Mouse (Mus musculus) embryonic facial prominence, embryonic 10.5 days (tissue): ENCODE data around the gene Slc37a3. TPM values are rescaled to one million over a fixed set of nuclear protein-coding genes. Genes with fewer than 3 reads are reported as not detected.

ENCODE experiments used
- DNase-seq: peaks from one replicate; pipeline ENCODE4 v3.0.0-alpha.2; 2017; ENCODE audit warnings: low spot score
- H3K27ac ChIP-seq: fragments of 300-500 bp; sonication (generic); replicated peaks from 2 replicates; pipeline ENCODE4 v1.5.1; 2016; ENCODE audit warnings: mild to moderate bottlenecking
- H3K27me3 ChIP-seq: fragments of 300-500 bp; sonication (generic); replicated peaks from 2 replicates; pipeline ENCODE4 v1.6.1; 2016; ENCODE audit warnings: low read depth, mild to moderate bottlenecking; ENCODE audit not compliant: poor library complexity, severe bottlenecking
- H3K36me3 ChIP-seq: fragments of 300-500 bp; sonication (generic); replicated peaks from 2 replicates; pipeline ENCODE4 v1.6.1; 2016; ENCODE audit warnings: mild to moderate bottlenecking, moderate library complexity
- H3K4me1 ChIP-seq: fragments of 300-500 bp; sonication (generic); 2 replicates; pipeline ENCODE4 v1.6.1; 2016
- H3K4me3 ChIP-seq: fragments of 300-500 bp; sonication (generic); 2 replicates; pipeline ENCODE4 v1.5.1; 2016; ENCODE audit warnings: mild to moderate bottlenecking, moderate library complexity
- H3K9me3 ChIP-seq: fragments of 300-500 bp; sonication (generic); 2 replicates; pipeline ENCODE4 v1.6.1; 2016; ENCODE audit warnings: mild to moderate bottlenecking
- WGBS: fragments of 180-500 bp; shearing (Covaris S2); methylation state at CpG from one replicate; pipeline ENCODE4 v1.1.7; 2016; 5-methylcytosine and 5-hydroxymethylcytosine counted together
- polyA plus RNA-seq: library from polyadenylated mRNA; unstranded; fragments of >200 nt; fragmentation: Nextera tagmentation; extraction: Ambion mirVana; gene quantifications from 2 replicates; pipeline ENCODE4 v1.2.1, GENCODE M21; 2016

Gene Slc37a3
- polyA plus RNA-seq, 1 experiment from 2014 or later: 43.6 TPM

- H3K27ac ChIP-seq: no peak overlapping the region
- no peak overlapping the region for H3K4me3 ChIP-seq
- no peak for DNase-seq
- H3K36me3 ChIP-seq: no peaks in the 10 kb centered on the region
- 86% methylated on average over 3 of the region's 3 CpGs for WGBS
- H3K9me3 ChIP-seq: no peaks in the 10 kb centered on the region
- H3K4me1 ChIP-seq: peaks cover 36% of the 10 kb centered on the region
- H3K27me3 ChIP-seq: no peaks in the 10 kb centered on the region
These were observed 76.0 kb downstream of the Slc37a3 start for GRCm38 (mm10) chr6:39301484-39301883.

DNA sequence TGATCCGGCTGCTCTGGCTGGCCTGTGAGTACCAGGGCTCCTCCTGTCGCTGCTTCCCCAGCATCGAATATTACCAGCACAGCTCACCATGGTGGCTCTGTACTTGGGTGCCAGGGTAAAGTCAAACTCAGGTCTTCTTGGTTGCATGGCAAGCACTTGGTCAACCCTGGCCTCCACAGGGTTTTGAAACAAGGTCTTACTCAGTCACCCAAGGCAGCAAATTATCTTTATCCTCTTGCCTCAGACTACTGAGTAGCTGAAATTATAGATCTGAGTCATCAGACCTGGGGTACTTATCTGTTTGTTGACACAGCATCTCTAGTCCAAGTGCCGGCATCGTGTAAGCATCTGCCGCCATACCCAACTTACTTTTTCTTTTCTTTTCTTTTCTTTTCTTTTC is 80.4 kb downstream of the Slc37a3 start:
- no peaks in the 10 kb centered on the region for H3K27me3 ChIP-seq
- no peak overlapping the region for H3K27ac ChIP-seq
- WGBS: 95% methylated on average over 6 of the region's 6 CpGs
- H3K9me3 ChIP-seq: no peaks in the 10 kb centered on the region
- DNase-seq: no peak
- no peaks in the 10 kb centered on the region for H3K36me3 ChIP-seq
- peaks cover 20% of the 10 kb centered on the region for H3K4me1 ChIP-seq
- no peak overlapping the region for H3K4me3 ChIP-seq

GRCm38 (mm10) chr6:39296474-39296873 is 81.0 kb downstream of the Slc37a3 start:
- no peaks in the 10 kb centered on the region for H3K9me3 ChIP-seq
- no peaks in the 10 kb centered on the region for H3K36me3 ChIP-seq
- H3K4me1 ChIP-seq: peaks cover 15% of the 10 kb centered on the region
- 73% methylated on average over 4 of the region's 4 CpGs for WGBS
- no peak overlapping the region for H3K4me3 ChIP-seq
- H3K27me3 ChIP-seq: no peaks in the 10 kb centered on the region
- H3K27ac ChIP-seq: peak overlapping the region; percentile 61; the same call in 1 of the 2 replicates
- no peak for DNase-seq

- DNase-seq: no peak
- peaks cover 12% of the 10 kb centered on the region for H3K4me1 ChIP-seq
- no peaks in the 10 kb centered on the region for H3K9me3 ChIP-seq
- H3K27ac ChIP-seq: peak overlapping the region; percentile 61; the same call in 1 of the 2 replicates
- WGBS: 49% methylated on average over 14 of the region's 14 CpGs
- H3K36me3 ChIP-seq: no peaks in the 10 kb centered on the region
- no peaks in the 10 kb centered on the region for H3K27me3 ChIP-seq
- H3K4me3 ChIP-seq: no peak overlapping the region
These were observed 81.6 kb downstream of the Slc37a3 start for GRCm38 (mm10) chr6:39295727-39296411.

DNA sequence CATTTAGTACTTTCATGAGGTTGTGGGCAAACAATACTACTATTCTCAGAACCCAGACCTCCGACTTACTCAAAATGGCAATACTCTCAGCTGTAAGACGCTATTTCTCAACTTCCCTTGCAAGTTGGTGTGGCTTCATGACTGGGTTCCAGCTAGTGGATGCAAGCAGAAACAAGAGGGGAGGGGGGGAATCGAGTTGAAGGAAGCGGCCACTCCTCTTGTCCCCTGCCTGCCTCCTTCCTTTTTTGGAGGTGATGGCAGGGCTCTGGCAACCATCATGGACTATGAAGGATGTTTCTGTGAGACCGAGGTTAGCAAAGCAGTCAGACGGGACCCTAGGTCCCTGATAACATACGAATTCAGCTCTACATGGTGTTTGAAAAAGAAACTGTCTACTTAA is 87.8 kb downstream of the Slc37a3 start:
- Histone ChIP-seq H3K9me3 (no peaks in the 10 kb centered on the region), H3K27ac (no peak overlapping the region), H3K36me3 (no peaks in the 10 kb centered on the region), H3K4me3 (no peak overlapping the region), H3K27me3 (no peaks in the 10 kb centered on the region), H3K4me1 (peaks cover 24% of the 10 kb centered on the region)
- WGBS: 84% methylated on average over 7 of the region's 7 CpGs
- DNase-seq: no peak

DNA sequence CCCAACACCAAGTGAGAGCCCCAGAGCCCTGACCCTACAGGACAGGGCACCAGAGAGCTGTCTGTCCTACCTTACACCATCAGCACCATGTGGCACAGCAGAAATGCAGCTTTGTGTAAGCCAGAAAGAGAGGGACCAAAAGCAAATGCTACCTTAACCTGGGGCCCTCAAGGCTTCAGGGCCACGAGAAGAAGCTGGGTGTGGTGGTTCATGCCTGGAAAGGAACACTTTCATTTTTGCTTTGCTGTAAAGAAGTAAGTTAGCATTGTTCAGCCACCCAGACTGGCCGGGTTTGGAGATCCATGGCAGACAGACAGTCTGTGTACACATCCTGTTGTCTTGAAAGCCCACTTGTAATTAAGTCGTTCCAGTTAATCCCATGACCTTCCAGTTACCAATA is 89.7 kb downstream of the Slc37a3 start:
- WGBS: 84% methylated on average over 3 of the region's 3 CpGs
- Histone ChIP-seq H3K4me1 (peaks cover 26% of the 10 kb centered on the region), H3K27ac (no peak overlapping the region), H3K27me3 (no peaks in the 10 kb centered on the region), H3K36me3 (no peaks in the 10 kb centered on the region), H3K4me3 (no peak overlapping the region), H3K9me3 (no peaks in the 10 kb centered on the region)
- DNase-seq: no peak

- WGBS: 28% methylated on average over 5 of the region's 5 CpGs
- Histone ChIP-seq H3K9me3 (no peaks in the 10 kb centered on the region), H3K27me3 (no peaks in the 10 kb centered on the region), H3K36me3 (no peaks in the 10 kb centered on the region), H3K4me1 (peaks cover 26% of the 10 kb centered on the region), H3K4me3 (no peak overlapping the region; the same call in 1 of the 2 replicates), H3K27ac (peak overlapping the region; percentile 78)
- peak; percentile 44 for DNase-seq
These were observed 90.8 kb downstream of the Slc37a3 start for GRCm38 (mm10) chr6:39286732-39287083.

DNA sequence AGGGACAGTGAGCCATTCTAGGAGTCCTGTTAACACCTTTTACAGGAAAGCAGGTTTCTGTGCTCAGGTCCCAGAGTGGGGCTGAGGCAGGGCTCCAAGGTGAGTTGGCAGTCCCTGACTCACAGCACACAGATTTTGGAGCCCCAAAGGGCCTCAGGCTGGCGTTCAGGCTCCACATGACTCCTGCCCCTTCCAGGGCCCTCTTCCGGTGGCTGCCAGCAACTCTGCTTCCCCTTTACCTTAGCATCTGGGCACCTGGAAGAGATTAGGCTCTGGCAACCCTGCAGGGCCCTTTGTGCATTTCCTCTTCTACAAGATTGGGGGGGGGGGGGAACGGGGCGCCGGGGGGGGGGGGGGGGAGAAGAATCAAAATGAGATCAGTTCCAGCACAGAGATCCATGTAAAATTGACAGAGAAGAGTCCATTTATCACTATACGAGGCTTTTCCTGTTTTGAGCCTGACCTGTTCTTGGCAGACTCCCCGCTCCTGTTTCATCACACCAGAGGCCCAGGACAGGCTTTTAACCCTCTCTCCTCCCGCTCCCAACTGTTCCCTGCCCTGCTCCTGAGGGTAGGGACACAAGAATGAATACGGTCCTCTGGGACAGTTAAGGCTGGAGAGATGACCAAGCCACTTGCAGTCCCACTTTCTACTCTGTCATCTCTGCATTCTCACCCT is 91.3 kb downstream of the Slc37a3 start:
- peak overlapping the region; percentile 78 for H3K27ac ChIP-seq
- H3K4me1 ChIP-seq: peaks cover 26% of the 10 kb centered on the region
- 19% methylated on average over 9 of the region's 9 CpGs for WGBS
- H3K27me3 ChIP-seq: no peaks in the 10 kb centered on the region
- peak; percentile 72 for DNase-seq
- H3K9me3 ChIP-seq: no peaks in the 10 kb centered on the region
- peak overlapping the region; percentile 6; the same call in 1 of the 2 replicates for H3K4me3 ChIP-seq
- no peaks in the 10 kb centered on the region for H3K36me3 ChIP-seq

- Histone ChIP-seq H3K4me1 (peaks cover 26% of the 10 kb centered on the region), H3K36me3 (no peaks in the 10 kb centered on the region), H3K4me3 (no peak overlapping the region), H3K27ac (peak overlapping the region; percentile 78), H3K27me3 (no peaks in the 10 kb centered on the region), H3K9me3 (no peaks in the 10 kb centered on the region)
- WGBS: 84% methylated on average over 3 of the region's 3 CpGs
- DNase-seq: no peak
These were observed 92.6 kb downstream of the Slc37a3 start for GRCm38 (mm10) chr6:39284836-39285235.

Other genes with a start within 250 kb of the Slc37a3 start
- gene Kdm7a, start 170.9 kb downstream of the Slc37a3 start, polyA plus RNA-seq: 9.5 and 11.1 TPM in 2 replicates
- 0.74 and 0.87 TPM in 2 replicates for gene Rab19, start 3.5 kb upstream of the Slc37a3 start, polyA plus RNA-seq
- 46.4 and 51.2 TPM in 2 replicates for gene Mkrn1, start 42.8 kb upstream of the Slc37a3 start, polyA plus RNA-seq
- 34.3 and 37.8 TPM in 2 replicates for gene Dennd2a, start 180.2 kb upstream of the Slc37a3 start, polyA plus RNA-seq
- gene Adck2, start 196.2 kb upstream of the Slc37a3 start, polyA plus RNA-seq: 21.3 and 26.1 TPM in 2 replicates
- gene Gm42420, start 208.1 kb upstream of the Slc37a3 start, polyA plus RNA-seq: 0.53 TPM in 1 of 2 replicates, not detected in the other
- gene Ndufb2, start 214.9 kb upstream of the Slc37a3 start, polyA plus RNA-seq: 274 and 279 TPM in 2 replicates